Mouse (Mus musculus) lung, embryonic 14.5 days (tissue): ENCODE data around the gene Serpina11. TPM values are rescaled to one million over a fixed set of nuclear protein-coding genes. Genes with fewer than 3 reads are reported as not detected.
A peak's percentile ranks its signal among the peaks of the same experiment; 100 is the strongest.

Experiments
- ATAC-seq: fragments of 200-750 bp; cut with Nextera tagmentation; 2 replicates; pipeline ENCODE4 v1.8.0; 2017; ENCODE audit warnings: mild to moderate bottlenecking, moderate TSS enrichment, moderate library complexity; ENCODE audit not compliant: insufficient read depth
- DNase-seq: peaks from one replicate; pipeline ENCODE4 v3.0.0-alpha.2; 2015
- H3K27ac ChIP-seq: fragments of 300-500 bp; sonication (generic); 2 replicates; pipeline ENCODE4 v1.5.1; 2014; ENCODE audit warnings: low read depth, mild to moderate bottlenecking, moderate library complexity
- H3K27me3 ChIP-seq: fragments of 300-500 bp; sonication (generic); 2 replicates; pipeline ENCODE4 v1.6.1; 2014; ENCODE audit warnings: low read length, control low read depth; ENCODE audit not compliant: insufficient read depth
- H3K36me3 ChIP-seq: fragments of 300-500 bp; sonication (generic); 2 replicates; pipeline ENCODE4 v1.6.1; 2014; ENCODE audit warnings: control low read depth; ENCODE audit not compliant: insufficient read depth
- H3K4me1 ChIP-seq: fragments of 300-500 bp; sonication (generic); 2 replicates; pipeline ENCODE4 v1.6.1; 2014; ENCODE audit warnings: antibody characterized with exemption, control low read depth; ENCODE audit not compliant: insufficient read depth
- H3K4me2 ChIP-seq: fragments of 300-500 bp; sonication (generic); 2 replicates; pipeline ENCODE4 v1.6.1; 2014; ENCODE audit warnings: mild to moderate bottlenecking
- H3K4me3 ChIP-seq: fragments of 300-500 bp; sonication (generic); 2 replicates; pipeline ENCODE4 v1.5.1; 2014; ENCODE audit warnings: low read depth, low read length
- H3K9ac ChIP-seq: fragments of 300-500 bp; sonication (generic); 2 replicates; pipeline ENCODE4 v1.6.1; 2014
- H3K9me3 ChIP-seq: fragments of 300-500 bp; sonication (generic); 2 replicates; pipeline ENCODE4 v1.6.1; 2016; ENCODE audit warnings: low read depth, low read length, control low read depth
- CTCF ChIP-seq: IDR thresholded peaks from 2 replicates; pipeline ENCODE4 v1.5.1; 2016; ENCODE audit warnings: antibody characterized with exemption, low read depth
- WGBS: fragments of 180-500 bp; shearing (Covaris S2); extraction: QIAGEN DNeasy Blood & Tissue Kit; methylation state at CpG from one replicate; pipeline ENCODE4 v1.1.7; 2014; 5-methylcytosine and 5-hydroxymethylcytosine counted together
- polyA plus RNA-seq: library from polyadenylated mRNA; unstranded; fragments of >200 nt; fragmentation: Nextera tagmentation; extraction: Ambion mirVana; gene quantifications from 2 replicates; pipeline ENCODE4 v1.2.1, GENCODE M21; 2014

The Serpina11 gene
- polyA plus RNA-seq, 1 experiment from 2014 or later: not detected

GRCm38 (mm10) chr12:104003238-104003612 is 13.5 kb upstream of the Serpina11 start:
- H3K27ac ChIP-seq: peak overlapping the region; percentile 73; the same call in 1 of the 2 replicates
- no peak overlapping the region for H3K4me3 ChIP-seq
- no peak overlapping the region for H3K9ac ChIP-seq
- DNase-seq (peak; percentile 62), ATAC-seq (peak; percentile 69; the same call in 1 of the 2 replicates)
- no peaks in the 10 kb centered on the region for H3K27me3 ChIP-seq
- H3K4me2 ChIP-seq: peak overlapping the region; percentile 38; the same call in 1 of the 2 replicates
- H3K4me1 ChIP-seq: peaks cover 10% of the 10 kb centered on the region; the same call in 1 of the 2 replicates
- no peaks in the 10 kb centered on the region for H3K9me3 ChIP-seq
- 16% methylated on average over 4 of the region's 4 CpGs for WGBS
- H3K36me3 ChIP-seq: no peaks in the 10 kb centered on the region
- TF ChIP-seq CTCF: no peak

GRCm38 (mm10) chr12:104002569-104003237 is 12.9 kb upstream of the Serpina11 start:
- WGBS: 32% methylated on average over 10 of the region's 10 CpGs
- H3K36me3 ChIP-seq: no peaks in the 10 kb centered on the region
- H3K9me3 ChIP-seq: no peaks in the 10 kb centered on the region
- H3K27ac ChIP-seq: peak overlapping the region; percentile 73; the same call in 1 of the 2 replicates
- DNase-seq: peak; percentile 86
- H3K4me3 ChIP-seq: no peak overlapping the region
- H3K9ac ChIP-seq: no peak overlapping the region
- peak; percentile 88 for ATAC-seq
- no peaks in the 10 kb centered on the region for H3K27me3 ChIP-seq
- TF ChIP-seq CTCF: no peak
- peaks cover 10% of the 10 kb centered on the region; the same call in 1 of the 2 replicates for H3K4me1 ChIP-seq
- peak overlapping the region; percentile 38; the same call in 1 of the 2 replicates for H3K4me2 ChIP-seq

GRCm38 (mm10) chr12:104000594-104000993 is 10.8 kb upstream of the Serpina11 start:
- TF ChIP-seq CTCF: no peak

GRCm38 (mm10) chr12:103999611-104000010 is 9.9 kb upstream of the Serpina11 start:
- Histone ChIP-seq H3K9ac (no peak overlapping the region), H3K4me1 (peaks cover 10% of the 10 kb centered on the region; the same call in 1 of the 2 replicates), H3K27ac (no peak overlapping the region), H3K27me3 (no peaks in the 10 kb centered on the region), H3K4me3 (no peak overlapping the region), H3K4me2 (no peak overlapping the region), H3K36me3 (no peaks in the 10 kb centered on the region), H3K9me3 (no peaks in the 10 kb centered on the region)
- TF ChIP-seq CTCF: no peak
- ATAC-seq (no peak), DNase-seq (no peak)
- 82% methylated on average over 8 of the region's 8 CpGs for WGBS

More at GRCm38 (mm10) chr12:104000594-104000993, 10.8 kb upstream of the Serpina11 start:
- DNase-seq (no peak), ATAC-seq (no peak)
- no peaks in the 10 kb centered on the region for H3K9me3 ChIP-seq
- no peak overlapping the region for H3K9ac ChIP-seq
- H3K27ac ChIP-seq: no peak overlapping the region
- H3K27me3 ChIP-seq: no peaks in the 10 kb centered on the region
- H3K4me3 ChIP-seq: no peak overlapping the region
- H3K4me1 ChIP-seq: peaks cover 10% of the 10 kb centered on the region; the same call in 1 of the 2 replicates
- H3K4me2 ChIP-seq: no peak overlapping the region
- 89% methylated on average over 3 of the region's 3 CpGs for WGBS
- no peaks in the 10 kb centered on the region for H3K36me3 ChIP-seq

- no peak for ATAC-seq
- WGBS: 45% methylated on average over 2 of the region's 2 CpGs
- Histone ChIP-seq H3K9me3 (no peaks in the 10 kb centered on the region), H3K27me3 (no peaks in the 10 kb centered on the region), H3K4me1 (no peaks in the 10 kb centered on the region), H3K9ac (no peak overlapping the region), H3K4me3 (no peak overlapping the region), H3K27ac (no peak overlapping the region), H3K36me3 (no peaks in the 10 kb centered on the region), H3K4me2 (no peak overlapping the region)
- no peak for DNase-seq
- TF ChIP-seq CTCF: no peak
Measured at GRCm38 (mm10) chr12:103996513-103996912, 6.8 kb upstream of the Serpina11 start.

GRCm38 (mm10) chr12:103995292-103996072 is 5.7 kb upstream of the Serpina11 start:
- Histone ChIP-seq H3K4me1 (no peaks in the 10 kb centered on the region), H3K9me3 (no peaks in the 10 kb centered on the region), H3K27me3 (no peaks in the 10 kb centered on the region), H3K4me3 (no peak overlapping the region), H3K9ac (no peak overlapping the region), H3K27ac (no peak overlapping the region), H3K36me3 (no peaks in the 10 kb centered on the region), H3K4me2 (no peak overlapping the region)
- no peak; the same call in 1 of the 2 replicates for ATAC-seq
- peak; percentile 83 for DNase-seq
- 40% methylated on average over 5 of the region's 5 CpGs for WGBS
- peak; percentile 88 for TF ChIP-seq CTCF

- H3K9ac ChIP-seq: no peak overlapping the region
- H3K27me3 ChIP-seq: no peaks in the 10 kb centered on the region
- ATAC-seq (no peak), DNase-seq (no peak)
- H3K27ac ChIP-seq: no peak overlapping the region
- H3K4me1 ChIP-seq: no peaks in the 10 kb centered on the region
- 57% methylated on average over 7 of the region's 7 CpGs for WGBS
- no peak for TF ChIP-seq CTCF
- H3K4me3 ChIP-seq: no peak overlapping the region
- no peaks in the 10 kb centered on the region for H3K36me3 ChIP-seq
- no peaks in the 10 kb centered on the region for H3K9me3 ChIP-seq
- H3K4me2 ChIP-seq: no peak overlapping the region
Measured at GRCm38 (mm10) chr12:103992945-103993344, 3.2 kb upstream of the Serpina11 start.
